Mouse (Mus musculus) lung, embryonic 15.5 days (tissue): ENCODE measurements around the gene Ccdc85b. TPM values are rescaled to one million over a fixed set of nuclear protein-coding genes. Genes with fewer than 3 reads are reported as not detected.

Experiments used
- ATAC-seq: fragments of 200-750 bp; cut with Nextera tagmentation; 2 replicates; pipeline ENCODE4 v1.8.0; 2017; ENCODE audit warnings: moderate number of reproducible peaks, borderline replicate concordance; ENCODE audit not compliant: low FRiP score, low TSS enrichment; ENCODE audit errors: extremely low read depth
- H3K27ac ChIP-seq: fragments of 300-500 bp; sonication (generic); 2 replicates; pipeline ENCODE4 v1.5.1; 2015; ENCODE audit warnings: moderate library complexity, mild to moderate bottlenecking, inconsistent platforms
- H3K27me3 ChIP-seq: fragments of 300-500 bp; sonication (generic); 2 replicates; pipeline ENCODE4 v1.6.1; 2015; ENCODE audit warnings: inconsistent platforms
- H3K36me3 ChIP-seq: fragments of 300-500 bp; sonication (generic); 2 replicates; pipeline ENCODE4 v1.6.1; 2015; ENCODE audit warnings: inconsistent platforms
- H3K4me1 ChIP-seq: fragments of 300-500 bp; sonication (generic); 2 replicates; pipeline ENCODE4 v1.6.1; 2015; ENCODE audit warnings: inconsistent platforms
- H3K4me2 ChIP-seq: fragments of 300-500 bp; sonication (generic); 2 replicates; pipeline ENCODE4 v1.6.1; 2015; ENCODE audit warnings: inconsistent platforms, mild to moderate bottlenecking, moderate library complexity
- H3K4me3 ChIP-seq: fragments of 300-500 bp; sonication (generic); 2 replicates; pipeline ENCODE4 v1.5.1; 2015; ENCODE audit warnings: mild to moderate bottlenecking, inconsistent platforms
- H3K9ac ChIP-seq: fragments of 300-500 bp; sonication (generic); 2 replicates; pipeline ENCODE4 v1.6.1; 2015; ENCODE audit warnings: inconsistent platforms
- H3K9me3 ChIP-seq: fragments of 300-500 bp; sonication (generic); 2 replicates; pipeline ENCODE4 v1.6.1; 2016; ENCODE audit warnings: inconsistent platforms
- WGBS: fragments of 180-500 bp; shearing (Covaris S2); methylation state at CpG from one replicate; pipeline ENCODE4 v1.1.7; 2015; 5-methylcytosine and 5-hydroxymethylcytosine counted together
- polyA plus RNA-seq: library from polyadenylated mRNA; unstranded; fragments of >200 nt; fragmentation: Nextera tagmentation; extraction: Ambion mirVana; gene quantifications from 2 replicates; pipeline ENCODE4 v1.2.1, GENCODE M21; 2015

Ccdc85b gene
- polyA plus RNA-seq, 1 experiment from 2014 or later, result 12.1 TPM

GRCm38 (mm10) chr19:5429219-5429618 lies 28.5 kb downstream of the Ccdc85b start:
- H3K36me3 ChIP-seq, result peaks cover 14% of the 10 kb centered on the region
- no peak overlapping the region for H3K27ac ChIP-seq
- peaks cover 36% of the 10 kb centered on the region for H3K4me1 ChIP-seq
- H3K27me3 ChIP-seq, result no peaks in the 10 kb centered on the region
- no peak overlapping the region for H3K9ac ChIP-seq
- no peak overlapping the region for H3K4me2 ChIP-seq
- H3K9me3 ChIP-seq, result no peaks in the 10 kb centered on the region
- 62% methylated on average over 4 of the region's 4 CpGs for WGBS
- no peak overlapping the region for H3K4me3 ChIP-seq
- no peak for ATAC-seq

- ATAC-seq, result no peak
- peaks cover 34% of the 10 kb centered on the region for H3K4me1 ChIP-seq
- H3K36me3 ChIP-seq, result peaks cover 15% of the 10 kb centered on the region
- 86% methylated on average over 2 of the region's 2 CpGs for WGBS
- H3K4me2 ChIP-seq, result no peak overlapping the region
- H3K4me3 ChIP-seq, result no peak overlapping the region
- H3K27me3 ChIP-seq, result no peaks in the 10 kb centered on the region
- H3K27ac ChIP-seq, result no peak overlapping the region
- no peak overlapping the region for H3K9ac ChIP-seq
- H3K9me3 ChIP-seq, result no peaks in the 10 kb centered on the region
These were observed 29.6 kb downstream of the Ccdc85b start for GRCm38 (mm10) chr19:5428083-5428482.

- Histone ChIP-seq H3K27me3 (no peaks in the 10 kb centered on the region), H3K27ac (no peak overlapping the region), H3K9ac (no peak overlapping the region), H3K4me3 (peak overlapping the region; percentile 79; the same call in 1 of the 2 replicates), H3K4me2 (peak overlapping the region; percentile 70; the same call in 1 of the 2 replicates), H3K9me3 (no peaks in the 10 kb centered on the region), H3K4me1 (peaks cover 31% of the 10 kb centered on the region), H3K36me3 (peaks cover 27% of the 10 kb centered on the region)
- no peak for ATAC-seq
- 86% methylated on average over 13 of the region's 13 CpGs for WGBS
These were observed 30.9 kb downstream of the Ccdc85b start for GRCm38 (mm10) chr19:5426640-5427290.

- no peak for ATAC-seq
- H3K27ac ChIP-seq, result peak overlapping the region; percentile 77; the same call in 1 of the 2 replicates
- H3K9me3 ChIP-seq, result no peaks in the 10 kb centered on the region
- H3K36me3 ChIP-seq, result peaks cover 34% of the 10 kb centered on the region
- peak overlapping the region; percentile 70 for H3K4me2 ChIP-seq
- H3K27me3 ChIP-seq, result no peaks in the 10 kb centered on the region
- WGBS, result 82% methylated on average over 18 of the region's 18 CpGs
- H3K4me1 ChIP-seq, result peaks cover 31% of the 10 kb centered on the region
- H3K9ac ChIP-seq, result peak overlapping the region; percentile 94
- peak overlapping the region; percentile 79 for H3K4me3 ChIP-seq
These were observed 31.7 kb downstream of the Ccdc85b start for GRCm38 (mm10) chr19:5425906-5426565.

- Histone ChIP-seq H3K4me3 (peak within 1 kb of the TSS; percentile 79), H3K27me3 (no peaks in the 10 kb centered on the region), H3K4me2 (peak within 1 kb of the TSS; percentile 85), H3K27ac (peak within 1 kb of the TSS; percentile 95), H3K36me3 (peaks cover 43% of the 10 kb centered on the region), H3K9me3 (no peaks in the 10 kb centered on the region), H3K4me1 (peaks cover 31% of the 10 kb centered on the region), H3K9ac (peak within 1 kb of the TSS; percentile 94)
- under 1% methylated on average over 71 of the region's 87 CpGs for WGBS
- peak; percentile 94 for ATAC-seq
These were observed 32.6 kb downstream of the Ccdc85b start, which contains the start of the genes Drap1 and AI837181 for GRCm38 (mm10) chr19:5424782-5425741. Drap1 (minus strand) TSS chr19:5424979. AI837181 (plus strand) TSS chr19:5425144.

GRCm38 (mm10) chr19:5424092-5424781 lies 33.5 kb downstream of the Ccdc85b start:
- ATAC-seq, result peak; percentile 64
- H3K4me3 ChIP-seq, result peak overlapping the region; percentile 79
- peak overlapping the region; percentile 76 for H3K9ac ChIP-seq
- under 1% methylated on average over 38 of the region's 48 CpGs for WGBS
- H3K27me3 ChIP-seq, result no peaks in the 10 kb centered on the region
- no peaks in the 10 kb centered on the region for H3K9me3 ChIP-seq
- H3K36me3 ChIP-seq, result peaks cover 51% of the 10 kb centered on the region
- H3K4me1 ChIP-seq, result peaks cover 31% of the 10 kb centered on the region
- H3K27ac ChIP-seq, result peak overlapping the region; percentile 95
- H3K4me2 ChIP-seq, result peak overlapping the region; percentile 85

GRCm38 (mm10) chr19:5423561-5423960 lies 34.1 kb downstream of the Ccdc85b start:
- no peaks in the 10 kb centered on the region for H3K27me3 ChIP-seq
- H3K27ac ChIP-seq, result peak overlapping the region; percentile 95
- H3K4me1 ChIP-seq, result peaks cover 31% of the 10 kb centered on the region
- peaks cover 51% of the 10 kb centered on the region for H3K36me3 ChIP-seq
- no peaks in the 10 kb centered on the region for H3K9me3 ChIP-seq
- no peak for ATAC-seq
- H3K4me3 ChIP-seq, result peak overlapping the region; percentile 79
- WGBS, result 43% methylated on average over 12 of the region's 12 CpGs
- H3K9ac ChIP-seq, result peak overlapping the region; percentile 76
- H3K4me2 ChIP-seq, result peak overlapping the region; percentile 85

- peak overlapping the region; percentile 95; the same call in 1 of the 2 replicates for H3K27ac ChIP-seq
- H3K4me1 ChIP-seq, result peaks cover 31% of the 10 kb centered on the region
- WGBS, result 75% methylated on average over 9 of the region's 9 CpGs
- peaks cover 51% of the 10 kb centered on the region for H3K36me3 ChIP-seq
- peak overlapping the region; percentile 79 for H3K4me3 ChIP-seq
- peak overlapping the region; percentile 85 for H3K4me2 ChIP-seq
- no peaks in the 10 kb centered on the region for H3K27me3 ChIP-seq
- no peak for ATAC-seq
- peak overlapping the region; percentile 76; the same call in 1 of the 2 replicates for H3K9ac ChIP-seq
- no peaks in the 10 kb centered on the region for H3K9me3 ChIP-seq
These were observed 34.7 kb downstream of the Ccdc85b start for GRCm38 (mm10) chr19:5422895-5423443.

GRCm38 (mm10) chr19:5422267-5422666 lies 35.4 kb downstream of the Ccdc85b start:
- Histone ChIP-seq H3K27ac (no peak overlapping the region), H3K27me3 (no peaks in the 10 kb centered on the region), H3K4me2 (no peak overlapping the region), H3K9ac (no peak overlapping the region), H3K4me1 (peaks cover 29% of the 10 kb centered on the region), H3K4me3 (no peak overlapping the region), H3K9me3 (no peaks in the 10 kb centered on the region), H3K36me3 (peaks cover 50% of the 10 kb centered on the region)
- ATAC-seq, result no peak
- WGBS, result 85% methylated on average over 10 of the region's 10 CpGs

GRCm38 (mm10) chr19:5421784-5422183 lies 35.9 kb downstream of the Ccdc85b start:
- peaks cover 45% of the 10 kb centered on the region for H3K36me3 ChIP-seq

GRCm38 (mm10) chr19:5420579-5420978 lies 37.1 kb downstream of the Ccdc85b start:
- H3K4me2 ChIP-seq, result no peak overlapping the region
- no peak overlapping the region for H3K9ac ChIP-seq
- H3K4me3 ChIP-seq, result no peak overlapping the region
- WGBS, result 89% methylated on average over 6 of the region's 6 CpGs
- no peaks in the 10 kb centered on the region for H3K9me3 ChIP-seq
- peaks cover 13% of the 10 kb centered on the region for H3K4me1 ChIP-seq
- peaks cover 37% of the 10 kb centered on the region for H3K36me3 ChIP-seq
- no peak overlapping the region for H3K27ac ChIP-seq
- ATAC-seq, result no peak
- H3K27me3 ChIP-seq, result no peaks in the 10 kb centered on the region

More at GRCm38 (mm10) chr19:5421784-5422183, 35.9 kb downstream of the Ccdc85b start:
- no peak overlapping the region for H3K4me2 ChIP-seq
- ATAC-seq, result no peak
- H3K4me3 ChIP-seq, result no peak overlapping the region
- no peaks in the 10 kb centered on the region for H3K27me3 ChIP-seq
- H3K9ac ChIP-seq, result no peak overlapping the region
- 86% methylated on average over 5 of the region's 5 CpGs for WGBS
- peaks cover 24% of the 10 kb centered on the region for H3K4me1 ChIP-seq
- no peak overlapping the region for H3K27ac ChIP-seq
- H3K9me3 ChIP-seq, result no peaks in the 10 kb centered on the region
